Mouse (Mus musculus) E14TG2a.4 (cell line): Measurements from ENCODE around the gene Dpy19l3.

Source experiments
- H3K27me3 ChIP-seq: 2 replicates; pipeline ENCODE4 v1.6.1; 2014; ENCODE audit warnings: low read length, control low read depth; ENCODE audit not compliant: insufficient read depth
- H3K36me3 ChIP-seq: 2 replicates; pipeline ENCODE4 v1.6.1; 2014; ENCODE audit warnings: low read length, control low read depth; ENCODE audit not compliant: insufficient read depth
- H3K4me1 ChIP-seq: replicated peaks from 2 replicates; pipeline ENCODE4 v1.6.1; 2014; ENCODE audit warnings: low read depth, low read length, control low read depth
- H3K4me3 ChIP-seq: replicated peaks from 2 replicates; pipeline ENCODE4 v1.5.1; 2014; ENCODE audit warnings: mild to moderate bottlenecking, low read length
- H3K9me3 ChIP-seq: 2 replicates; pipeline ENCODE4 v1.6.1; 2014; ENCODE audit warnings: low read length, control low read depth
- CTCF ChIP-seq: conservative IDR thresholded peaks from 2 replicates; pipeline ENCODE4 v1.5.1; 2014; ENCODE audit warnings: low read length
- NANOG ChIP-seq: IDR thresholded peaks from 2 replicates; pipeline ENCODE4 v1.6.1; 2014; ENCODE audit warnings: borderline replicate concordance, low read length, mixed read lengths
- POU5F1 ChIP-seq: IDR thresholded peaks from 2 replicates; pipeline ENCODE4 v1.6.1; 2014; ENCODE audit warnings: low read length, borderline replicate concordance

Gene Dpy19l3

GRCm38 (mm10) chr7:35759602-35760001 lies 5.3 kb upstream of the Dpy19l3 start:
- no peak for TF ChIP-seq POU5F1
- TF ChIP-seq CTCF, result peak; percentile 99

GRCm38 (mm10) chr7:35756510-35757440 lies 2.5 kb upstream of the Dpy19l3 start:
- Histone ChIP-seq H3K36me3 (0 out of 2 replicates have a peak, but pooled peaks cover 6% of the 10 kb centered on the region), H3K4me1 (peaks cover 35% of the 10 kb centered on the region), H3K9me3 (no peaks in the 10 kb centered on the region), H3K4me3 (0 out of 2 replicates have a peak overlapping the region, but pooled peaks have one; percentile 26), H3K27me3 (peaks cover 8% of the 10 kb centered on the region)
- peak; percentile 82 for TF ChIP-seq CTCF
- TF ChIP-seq NANOG, result no peak
- no peak for TF ChIP-seq POU5F1

More at GRCm38 (mm10) chr7:35759602-35760001, 5.3 kb upstream of the Dpy19l3 start:
- Histone ChIP-seq H3K36me3 (no peaks in the 10 kb centered on the region), H3K4me1 (peaks cover 22% of the 10 kb centered on the region), H3K9me3 (no peaks in the 10 kb centered on the region), H3K27me3 (peaks cover 8% of the 10 kb centered on the region; the same call in 1 of the 2 replicates), H3K4me3 (no peak overlapping the region)

- TF ChIP-seq CTCF, result no peak
- TF ChIP-seq POU5F1, result no peak
- TF ChIP-seq NANOG, result no peak
- peak overlapping the region; percentile 93 for H3K4me3 ChIP-seq
- H3K4me1 ChIP-seq, result peaks cover 33% of the 10 kb centered on the region
- H3K9me3 ChIP-seq, result no peaks in the 10 kb centered on the region
- H3K27me3 ChIP-seq, result peaks cover 8% of the 10 kb centered on the region
- H3K36me3 ChIP-seq, result peaks cover 23% of the 10 kb centered on the region
Observed at GRCm38 (mm10) chr7:35754886-35755168, 573 bp upstream of the Dpy19l3 start.

- H3K36me3 ChIP-seq, result peaks cover 37% of the 10 kb centered on the region
- H3K27me3 ChIP-seq, result peaks cover 8% of the 10 kb centered on the region
- H3K4me3 ChIP-seq, result peak overlapping the region; percentile 93
- no peaks in the 10 kb centered on the region for H3K9me3 ChIP-seq
- peaks cover 33% of the 10 kb centered on the region for H3K4me1 ChIP-seq
- no peak for TF ChIP-seq CTCF
- no peak for TF ChIP-seq NANOG
- TF ChIP-seq POU5F1, result no peak
Observed at GRCm38 (mm10) chr7:35753319-35754032, 778 bp downstream of the Dpy19l3 start.

GRCm38 (mm10) chr7:35750873-35751272 lies 3.4 kb downstream of the Dpy19l3 start:
- TF ChIP-seq POU5F1 (no peak), CTCF (no peak), NANOG (no peak)
- H3K4me3 ChIP-seq, result no peak overlapping the region
- no peaks in the 10 kb centered on the region for H3K9me3 ChIP-seq
- peaks cover 42% of the 10 kb centered on the region for H3K4me1 ChIP-seq
- H3K36me3 ChIP-seq, result peaks cover 50% of the 10 kb centered on the region
- H3K27me3 ChIP-seq, result peaks cover 8% of the 10 kb centered on the region

- TF ChIP-seq CTCF (no peak), NANOG (no peak), POU5F1 (no peak)
- Histone ChIP-seq H3K9me3 (no peaks in the 10 kb centered on the region), H3K4me3 (peak overlapping the region; percentile 32; the same call in 1 of the 2 replicates), H3K36me3 (peaks cover 79% of the 10 kb centered on the region), H3K27me3 (no peaks in the 10 kb centered on the region), H3K4me1 (peaks cover 18% of the 10 kb centered on the region)
Observed at GRCm38 (mm10) chr7:35747397-35747964, 6.8 kb downstream of the Dpy19l3 start.

- Histone ChIP-seq H3K27me3 (no peaks in the 10 kb centered on the region), H3K4me3 (no peak overlapping the region), H3K36me3 (peaks cover 75% of the 10 kb centered on the region), H3K4me1 (peaks cover 18% of the 10 kb centered on the region), H3K9me3 (no peaks in the 10 kb centered on the region)
- no peak for TF ChIP-seq POU5F1
- TF ChIP-seq NANOG, result no peak
- TF ChIP-seq CTCF, result no peak
Observed at GRCm38 (mm10) chr7:35746686-35747396, 7.4 kb downstream of the Dpy19l3 start.

- no peaks in the 10 kb centered on the region for H3K27me3 ChIP-seq
- H3K4me3 ChIP-seq, result no peak overlapping the region
- TF ChIP-seq POU5F1 (no peak), NANOG (no peak), CTCF (no peak)
- H3K4me1 ChIP-seq, result peaks cover 21% of the 10 kb centered on the region
- peaks cover 65% of the 10 kb centered on the region for H3K36me3 ChIP-seq
- H3K9me3 ChIP-seq, result no peaks in the 10 kb centered on the region
Observed at GRCm38 (mm10) chr7:35745281-35745702, 9.0 kb downstream of the Dpy19l3 start.
